Mouse (Mus musculus) gastrocnemius, adult 8-10 months (tissue): ENCODE measurements at regions not wholly inside any gene's neighbourhood (a gene's known extent, or its start where the extent isn't known, plus 50 kb on each side); places are given as distances from the start of the nearest gene placed in this dataset.
A peak's percentile ranks its signal among the peaks of the same experiment; 100 is the strongest.
"Not testable (repeated sequence)": the region's sequence is repeated elsewhere in the genome, so short reads cannot be mapped to it uniquely, and the experiment has no call there.

Experiments used
- DNase-seq, 2 experiments: peaks; one replicate each; pipeline ENCODE4 v3.0.0; 2022; ENCODE audit warnings: low spot score in 2 of 2

GRCm38 (mm10) chr8:90056331-90056730, 291.8 kb downstream of the Tox3 start:
- no peak for DNase-seq

- no peak for DNase-seq
Observed at GRCm38 (mm10) chr8:90046779-90047178, 301.4 kb downstream of the Tox3 start.

DNA sequence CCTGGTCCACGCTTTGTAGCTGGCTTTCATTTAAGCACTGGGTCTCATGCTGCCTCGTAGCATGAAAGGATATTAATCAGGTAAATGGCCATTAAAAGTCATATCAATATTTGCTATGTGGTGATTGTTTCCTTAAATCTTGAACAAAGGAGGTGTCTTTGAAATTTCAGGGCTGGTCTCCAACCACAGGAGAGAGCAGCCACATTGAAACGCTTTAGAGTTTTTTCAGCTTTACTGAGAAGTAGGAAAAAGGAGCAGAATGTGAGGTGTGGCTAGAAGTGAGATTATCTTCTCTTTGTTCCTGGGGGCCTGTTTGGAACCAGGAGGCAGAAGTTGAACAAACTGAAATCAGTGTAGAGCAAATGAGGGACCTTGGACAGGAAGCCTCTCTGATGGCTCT, 311.7 kb downstream of the Tox3 start:
- DNase-seq, result no peak

DNA sequence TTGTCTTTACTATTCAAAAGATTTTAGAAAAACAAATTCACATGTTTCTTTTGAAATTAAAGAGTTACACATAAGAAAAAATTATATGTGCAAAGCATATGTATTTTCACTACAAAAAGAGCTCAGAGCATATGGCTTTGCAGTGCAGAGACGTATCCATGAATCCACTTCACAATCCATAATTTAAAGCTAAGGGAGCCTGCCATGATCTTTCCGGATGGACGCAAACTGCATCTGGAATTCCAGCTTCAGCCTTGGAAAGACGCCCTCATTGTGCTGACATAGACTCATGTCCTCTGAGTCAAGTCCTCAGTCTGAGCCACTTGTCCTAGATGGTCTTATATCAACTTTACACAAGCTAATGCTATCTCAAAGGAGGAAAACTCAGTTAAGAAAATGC, 315.6 kb downstream of the Tox3 start:
- DNase-seq, result no peak

GRCm38 (mm10) chr8:90031220-90031619, 316.9 kb downstream of the Tox3 start:
- no peak for DNase-seq

- not testable (repeated sequence) for DNase-seq
Observed at GRCm38 (mm10) chr8:90017958-90018357, 330.2 kb downstream of the Tox3 start.

DNA sequence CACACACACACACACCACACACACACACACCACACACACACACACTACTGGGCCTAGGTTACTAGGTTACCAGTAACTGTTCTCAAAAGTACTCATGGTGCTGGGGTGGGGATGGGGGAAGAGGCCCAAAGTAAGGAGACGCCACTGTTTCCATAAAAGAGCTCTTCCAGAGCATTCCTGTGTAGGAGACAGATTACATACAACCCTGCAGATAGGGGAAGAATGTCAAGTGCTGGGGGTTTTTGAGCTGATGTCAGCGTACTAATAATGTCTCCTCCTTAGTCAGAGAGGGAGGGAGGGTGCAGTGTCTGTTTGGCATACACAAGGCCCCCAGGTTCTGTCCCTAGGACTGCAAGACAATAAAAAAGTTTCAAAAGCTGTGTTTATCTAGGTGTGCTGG, 334.4 kb downstream of the Tox3 start:
- no peak for DNase-seq

DNA sequence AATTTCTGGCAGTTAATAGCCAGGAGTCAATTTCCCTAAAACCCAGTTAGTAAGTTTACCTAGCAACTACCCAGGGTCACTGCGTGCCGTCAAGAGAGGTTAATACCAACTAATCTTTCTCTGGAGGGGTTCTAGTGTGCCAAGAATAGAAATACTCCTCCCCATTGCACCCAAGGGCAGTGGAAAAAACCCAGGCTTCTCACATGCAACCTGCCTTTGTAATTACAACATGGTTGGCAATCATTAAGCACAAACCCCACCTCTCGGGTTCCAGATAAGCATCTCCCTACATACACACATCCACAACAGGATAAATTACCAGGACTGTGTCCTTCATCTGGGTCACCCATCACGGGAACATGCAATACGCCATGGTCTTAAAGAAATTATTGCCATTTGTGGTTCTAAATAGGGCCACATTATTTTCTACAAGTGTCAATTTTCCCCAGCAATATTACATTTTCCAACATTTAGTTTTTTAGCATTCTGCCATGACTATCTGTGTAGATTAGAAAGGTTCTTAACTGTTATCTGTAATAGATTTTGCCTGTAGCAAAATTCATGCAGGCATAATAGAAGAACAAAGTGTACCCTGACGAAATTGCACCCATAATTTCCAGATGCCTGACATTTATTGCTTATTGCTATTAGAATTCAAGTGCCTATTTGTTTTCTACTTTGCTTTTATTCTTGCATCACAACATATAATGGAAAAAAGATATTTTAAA, 336.3 kb downstream of the Tox3 start:
- DNase-seq, result no peak

DNA sequence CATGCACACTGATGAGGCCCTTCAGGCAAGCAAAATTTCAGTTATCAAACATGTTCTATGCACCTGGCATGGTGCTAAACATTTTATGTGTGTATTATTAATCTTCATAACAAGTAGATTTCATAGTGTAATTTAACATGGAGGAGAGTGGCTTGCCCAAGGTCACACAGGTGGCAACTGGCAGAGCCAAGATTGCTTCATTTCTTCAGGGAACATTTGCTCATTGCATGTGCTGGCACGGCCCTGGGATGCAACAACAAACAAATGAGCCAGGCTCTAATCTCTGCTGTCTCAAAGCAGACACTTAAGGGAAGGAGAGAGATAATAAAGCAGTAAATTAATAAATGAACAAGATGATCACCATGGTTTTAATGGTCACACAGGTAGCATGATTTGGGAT, 338.7 kb downstream of the Tox3 start:
- DNase-seq, result no peak

- peak; percentile 22 for DNase-seq
Observed at GRCm38 (mm10) chr8:90000899-90001640, 347.1 kb downstream of the Tox3 start.

- no peak for DNase-seq
Observed at GRCm38 (mm10) chr8:89993743-89994142, 354.4 kb downstream of the Tox3 start.

- no peak for DNase-seq
Observed at GRCm38 (mm10) chr8:89983859-89984258, 364.3 kb downstream of the Tox3 start.

DNA sequence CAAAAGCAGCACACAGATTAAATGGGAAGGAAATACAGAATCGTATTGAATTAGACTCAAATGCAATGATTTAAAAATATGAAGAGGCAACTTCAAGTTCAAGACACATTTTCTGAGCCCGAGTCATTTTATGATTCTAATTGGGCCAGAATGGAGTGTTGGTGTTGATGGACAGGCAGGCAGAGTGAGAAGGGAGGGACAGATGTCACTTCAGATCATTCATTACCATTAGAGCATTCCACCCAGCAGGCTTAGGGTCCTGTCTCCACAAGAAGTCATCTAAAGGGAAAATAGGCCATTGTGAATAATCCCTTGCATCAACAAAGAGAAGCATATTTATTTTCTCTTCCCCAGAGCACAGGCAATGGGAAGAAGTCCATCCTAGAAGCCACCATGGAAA, 365.6 kb downstream of the Tox3 start:
- no peak for DNase-seq

- DNase-seq, result no peak
Observed at GRCm38 (mm10) chr8:89981320-89981719, 366.8 kb downstream of the Tox3 start.

- no peak for DNase-seq
Observed at GRCm38 (mm10) chr8:89980441-89980840, 367.7 kb downstream of the Tox3 start.

DNA sequence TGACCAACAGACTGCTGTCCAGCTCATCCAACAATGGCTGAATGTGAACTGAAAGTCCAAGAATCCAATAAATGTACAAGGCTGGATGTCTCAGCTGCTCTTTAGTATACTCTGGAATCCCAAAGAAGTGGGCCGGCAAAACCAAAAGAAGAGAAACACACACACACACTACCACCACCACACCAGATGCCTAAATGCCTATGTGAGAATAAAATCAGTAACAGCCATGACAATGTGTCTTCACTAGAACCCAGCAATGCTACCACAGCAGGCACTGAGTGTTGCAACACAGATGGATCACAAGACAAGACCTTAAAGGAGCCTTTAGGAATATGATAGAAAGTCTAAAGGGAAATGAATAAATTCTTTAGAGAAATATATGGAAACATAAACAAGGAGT, 385.3 kb downstream of the Tox3 start:
- DNase-seq, result no peak

- DNase-seq, result no peak
Observed at GRCm38 (mm10) chr8:89957486-89957885, 390.7 kb downstream of the Tox3 start.

- DNase-seq, result no peak
Observed at GRCm38 (mm10) chr8:89956482-89957020, 391.6 kb downstream of the Tox3 start.

DNA sequence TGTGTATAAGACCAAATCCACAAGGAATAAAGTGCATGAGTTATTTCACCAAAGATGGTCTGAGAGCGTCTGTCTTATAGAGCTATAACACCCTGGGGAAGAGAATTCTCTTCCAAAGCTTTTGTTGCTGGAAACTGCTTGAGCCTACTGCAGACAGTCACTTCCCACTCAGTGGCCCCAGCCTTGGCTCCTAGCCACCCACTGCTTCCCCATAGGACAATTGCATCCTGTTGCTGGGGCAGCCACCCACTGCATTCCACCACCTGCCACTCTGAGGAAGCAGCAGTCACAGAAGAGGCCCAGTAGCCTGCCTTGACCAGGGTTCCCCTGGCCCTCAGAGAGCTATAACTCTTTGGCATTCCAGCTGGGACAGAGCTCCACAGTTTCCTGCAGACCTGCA, 409.3 kb downstream of the Tox3 start:
- no peak for DNase-seq

DNA sequence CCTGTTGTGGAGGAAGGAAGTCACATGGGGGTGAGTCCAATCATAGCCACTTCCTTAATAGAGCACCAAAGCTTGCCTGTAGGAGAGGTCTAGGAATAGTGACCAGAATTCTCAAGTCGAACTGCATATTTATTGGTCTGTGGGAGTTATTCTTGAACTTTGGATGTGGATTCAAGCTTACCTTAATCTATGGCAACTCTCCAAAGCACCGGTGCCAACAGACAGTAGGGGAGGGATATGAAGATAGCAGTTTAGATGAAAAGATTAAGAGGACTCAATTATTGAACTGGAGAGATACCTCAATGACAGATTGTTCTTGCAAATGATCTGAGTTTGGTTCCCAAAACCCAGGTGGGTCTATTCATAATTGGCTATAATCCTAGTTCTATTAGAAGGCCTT, 413.6 kb downstream of the Tox3 start:
- DNase-seq, result no peak

DNA sequence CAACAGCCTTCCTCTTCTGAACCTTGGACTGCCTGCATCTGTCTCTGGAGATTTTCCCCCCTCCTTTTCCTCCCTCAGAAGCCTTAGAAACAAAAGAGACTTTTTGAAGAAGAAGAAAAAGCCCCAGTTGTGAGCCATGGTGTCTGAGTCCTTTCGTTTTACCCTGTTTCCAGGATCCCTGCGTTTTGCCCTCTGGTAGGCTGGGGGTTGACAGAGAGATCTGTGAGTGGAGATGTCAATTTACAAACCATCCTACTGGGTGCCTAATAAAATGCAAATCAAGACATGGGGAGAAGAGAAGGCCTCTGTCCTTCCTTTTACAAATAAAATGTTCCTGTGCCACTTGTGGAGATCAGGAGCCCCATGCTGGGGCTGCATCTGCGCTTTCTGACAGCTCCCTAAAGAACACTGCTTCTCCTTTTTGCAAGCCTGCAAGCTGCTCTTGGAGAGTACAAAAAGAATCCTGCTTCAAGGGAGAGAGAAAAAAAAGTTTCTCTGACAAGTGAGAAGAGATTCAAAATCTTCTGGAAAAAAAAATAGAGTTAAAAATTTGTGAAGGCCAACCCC, 421.4 kb downstream of the Tox3 start:
- DNase-seq, result no peak

DNA sequence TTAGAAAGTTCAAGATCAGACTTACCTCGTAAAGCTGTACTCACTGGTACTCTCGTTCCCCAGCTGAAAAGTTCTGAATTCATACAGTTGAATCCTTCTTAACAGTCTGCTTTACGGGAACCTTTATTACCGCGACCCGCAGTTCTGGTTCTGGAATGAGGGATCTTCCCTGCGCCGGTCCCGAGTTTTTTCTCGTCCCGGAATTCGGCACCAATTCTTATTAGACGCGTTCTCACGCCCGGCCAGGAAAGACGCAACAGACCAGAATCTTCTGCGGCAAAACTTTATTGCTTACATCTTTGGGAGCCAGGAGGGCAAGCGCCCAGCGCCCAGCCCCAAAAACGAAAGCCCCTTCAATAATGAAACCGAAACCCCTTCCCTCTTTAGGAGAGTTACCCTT, 423.4 kb downstream of the Tox3 start:
- DNase-seq, result peak; percentile 10 to 15

DNA sequence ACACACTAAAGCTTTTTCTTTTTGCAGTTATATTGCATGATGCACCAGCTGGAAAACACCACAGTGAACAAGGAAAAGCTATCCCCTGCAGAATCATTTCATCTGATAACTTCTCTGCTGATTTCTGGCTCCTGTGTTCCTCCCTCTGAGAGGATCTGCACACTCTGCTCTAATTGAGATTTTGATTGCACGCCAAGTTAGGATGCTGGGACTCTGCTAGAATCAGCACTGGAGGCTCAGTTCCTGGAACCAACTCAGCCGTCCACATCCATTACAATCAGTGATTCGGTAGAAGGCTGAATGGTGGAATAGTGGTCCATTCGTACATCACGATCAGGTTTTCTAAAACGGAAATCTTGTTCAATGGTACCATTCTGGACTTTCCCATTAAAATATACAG, 434.1 kb downstream of the Tox3 start:
- DNase-seq, result no peak
